Mouse (Mus musculus) midbrain, postnatal 0 days (tissue): Measurements from ENCODE around the gene Chka. TPM values are rescaled to one million over a fixed set of nuclear protein-coding genes. Genes with fewer than 3 reads are reported as not detected.

Experiments used
- ATAC-seq: fragments of 200-750 bp; cut with Nextera tagmentation; 2 replicates; pipeline ENCODE4 v1.8.0; 2017; ENCODE audit warnings: moderate number of reproducible peaks, mild to moderate bottlenecking, moderate TSS enrichment, moderate library complexity; ENCODE audit not compliant: low FRiP score
- DNase-seq: peaks from one replicate; pipeline ENCODE4 v3.0.0-alpha.2; 2015; ENCODE audit warnings: low spot score
- H3K27ac ChIP-seq: fragments of 300-500 bp; sonication (generic); 2 replicates; pipeline ENCODE4 v1.5.1; 2014; ENCODE audit warnings: low read depth, mild to moderate bottlenecking, low read length, mixed read lengths
- H3K27me3 ChIP-seq: fragments of 300-500 bp; sonication (generic); 2 replicates; pipeline ENCODE4 v1.6.1; 2014; ENCODE audit warnings: low read length, control low read depth, mixed read lengths; ENCODE audit not compliant: insufficient read depth
- H3K36me3 ChIP-seq: fragments of 300-500 bp; sonication (generic); 2 replicates; pipeline ENCODE4 v1.6.1; 2014; ENCODE audit warnings: low read length, control low read depth, mixed read lengths; ENCODE audit not compliant: insufficient read depth
- H3K4me1 ChIP-seq: fragments of 300-500 bp; sonication (generic); 2 replicates; pipeline ENCODE4 v1.6.1; 2014; ENCODE audit warnings: mild to moderate bottlenecking, control low read depth, antibody characterized with exemption, low read length, mixed read lengths; ENCODE audit not compliant: insufficient read depth
- H3K4me2 ChIP-seq: fragments of 300-500 bp; sonication (generic); 2 replicates; pipeline ENCODE4 v1.6.1; 2014; ENCODE audit warnings: low read depth, mild to moderate bottlenecking, low read length, mixed read lengths; ENCODE audit not compliant: poor library complexity, severe bottlenecking
- H3K4me3 ChIP-seq: fragments of 300-500 bp; sonication (generic); 2 replicates; pipeline ENCODE4 v1.5.1; 2014; ENCODE audit warnings: low read depth, mild to moderate bottlenecking, low read length, moderate library complexity
- H3K9ac ChIP-seq: fragments of 300-500 bp; sonication (generic); replicated peaks from 2 replicates; pipeline ENCODE4 v1.6.1; 2014; ENCODE audit warnings: mild to moderate bottlenecking, low read length, moderate library complexity, mixed read lengths; ENCODE audit not compliant: poor library complexity, severe bottlenecking
- H3K9me3 ChIP-seq: fragments of 300-500 bp; sonication (generic); 2 replicates; pipeline ENCODE4 v1.6.1; 2016; ENCODE audit warnings: low read length, control low read depth
- CTCF ChIP-seq: IDR thresholded peaks from 2 replicates; pipeline ENCODE4 v1.5.1; 2016; ENCODE audit warnings: antibody characterized with exemption, mild to moderate bottlenecking
- WGBS: fragments of 180-500 bp; shearing (Covaris S2); extraction: QIAGEN DNeasy Blood & Tissue Kit; methylation state at CpG from one replicate; pipeline ENCODE4 v1.1.7; 2014; 5-methylcytosine and 5-hydroxymethylcytosine counted together
- polyA plus RNA-seq: library from polyadenylated mRNA; unstranded; fragments of >200 nt; fragmentation: Nextera tagmentation; extraction: Ambion mirVana; gene quantifications from 2 replicates; pipeline ENCODE4 v1.2.1, GENCODE M21; 2015
- total RNA-seq: library from RNA; depleted of rRNA; stranded (reverse); fragments of >200 nt; gene quantifications from 2 replicates; pipeline ENCODE4 v1.2.3, GENCODE M21; 2014

The Chka gene
- total and polyA plus RNA-seq, 2 experiments from 2014 or later = 56.3 to 62.7 TPM

DNA sequence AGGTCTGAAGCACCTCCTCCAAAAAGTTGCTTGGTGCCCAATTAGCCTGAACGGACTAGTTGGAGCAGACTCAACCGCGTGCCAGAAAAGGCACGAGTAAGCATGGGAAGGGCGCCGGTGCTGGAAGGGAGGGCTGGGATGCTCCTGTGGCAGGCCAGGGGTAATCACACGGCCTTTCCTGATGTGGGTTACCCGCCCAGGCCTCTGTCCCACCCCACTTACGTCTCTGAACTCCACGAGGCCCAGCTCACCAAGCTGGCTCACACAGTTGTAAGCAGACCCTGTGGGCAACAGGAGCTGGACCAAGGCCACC, 52.7 kb downstream of the Chka start:
- H3K9me3 ChIP-seq = no peaks in the 10 kb centered on the region
- DNase-seq (no peak), ATAC-seq (no peak)
- no peaks in the 10 kb centered on the region for H3K27me3 ChIP-seq
- H3K27ac ChIP-seq = no peak overlapping the region
- 67% methylated on average over 10 of the region's 10 CpGs for WGBS
- H3K36me3 ChIP-seq = peaks cover 15% of the 10 kb centered on the region; the same call in 1 of the 2 replicates
- TF ChIP-seq CTCF = no peak
- no peak overlapping the region for H3K4me3 ChIP-seq
- H3K4me2 ChIP-seq = no peak overlapping the region
- no peak overlapping the region for H3K9ac ChIP-seq
- H3K4me1 ChIP-seq = peaks cover 4% of the 10 kb centered on the region; the same call in 1 of the 2 replicates

DNA sequence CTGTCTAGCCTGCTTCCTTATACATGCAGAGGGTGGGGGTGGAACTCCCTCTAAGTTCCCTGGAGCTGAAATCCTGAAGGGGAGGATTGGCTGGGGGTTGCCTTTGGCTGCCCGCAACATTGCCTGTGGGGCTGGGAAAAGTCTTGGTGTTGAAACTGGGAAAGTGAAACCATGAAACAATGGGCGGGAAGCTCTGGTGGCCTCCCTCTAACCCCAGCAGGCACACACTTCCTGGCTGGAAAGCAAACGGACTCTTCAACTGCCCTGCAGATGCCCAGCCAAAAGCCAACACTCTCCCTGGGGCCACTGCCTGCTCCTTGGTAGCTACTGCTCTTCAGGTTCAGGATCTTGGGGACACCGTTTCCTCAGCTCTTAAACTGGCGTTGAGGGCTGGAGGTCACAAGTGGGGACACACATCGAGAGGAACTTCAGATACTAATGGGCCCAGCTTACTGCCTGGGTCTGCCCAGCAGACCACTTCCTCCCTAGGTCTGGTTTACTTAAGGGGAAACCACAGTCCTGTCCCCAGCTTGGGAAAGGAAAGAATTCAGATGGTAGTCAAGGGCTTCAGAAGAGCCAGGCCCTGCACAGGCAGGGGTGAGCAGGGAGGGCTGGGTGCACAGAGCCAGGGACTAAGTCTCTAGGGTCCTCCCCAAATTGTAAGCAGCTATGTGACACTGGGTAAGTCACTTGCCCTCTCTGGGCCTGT, 53.8 kb downstream of the Chka start:
- no peak for ATAC-seq
- Histone ChIP-seq H3K9me3 (no peaks in the 10 kb centered on the region), H3K27ac (no peak overlapping the region), H3K27me3 (no peaks in the 10 kb centered on the region), H3K4me2 (peak overlapping the region; percentile 19; the same call in 1 of the 2 replicates), H3K36me3 (peaks cover 25% of the 10 kb centered on the region; the same call in 1 of the 2 replicates), H3K4me1 (peaks cover 4% of the 10 kb centered on the region; the same call in 1 of the 2 replicates), H3K4me3 (no peak overlapping the region), H3K9ac (no peak overlapping the region)
- TF ChIP-seq CTCF = no peak
- DNase-seq = peak; percentile 14
- 54% methylated on average over 6 of the region's 6 CpGs for WGBS

DNA sequence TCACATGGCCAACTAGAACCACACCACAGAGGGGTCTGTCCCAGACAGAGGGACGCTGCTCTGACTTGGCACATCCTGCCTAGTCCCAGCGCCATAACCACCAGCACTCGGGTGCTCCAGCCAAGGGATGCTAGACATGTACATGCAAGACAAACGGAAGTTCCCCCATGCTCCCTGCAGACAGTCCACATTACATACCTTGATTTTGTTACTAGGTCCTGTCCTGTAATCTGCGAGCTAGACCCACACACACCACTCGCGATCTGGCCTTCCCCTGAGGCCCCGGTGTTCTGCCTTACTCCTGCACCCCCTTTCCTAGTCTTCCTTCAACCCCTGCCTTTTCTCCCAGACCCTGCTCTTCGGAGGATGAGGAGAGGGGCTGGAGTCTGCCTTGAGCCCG, 54.8 kb downstream of the Chka start:
- no peaks in the 10 kb centered on the region for H3K9me3 ChIP-seq
- ATAC-seq = no peak
- no peaks in the 10 kb centered on the region for H3K27me3 ChIP-seq
- TF ChIP-seq CTCF = no peak
- H3K4me1 ChIP-seq = peaks cover 4% of the 10 kb centered on the region; the same call in 1 of the 2 replicates
- 56% methylated on average over 10 of the region's 10 CpGs for WGBS
- peak overlapping the region; percentile 44 for H3K4me3 ChIP-seq
- no peak overlapping the region for H3K27ac ChIP-seq
- peak overlapping the region; percentile 54 for H3K9ac ChIP-seq
- no peak for DNase-seq
- peaks cover 25% of the 10 kb centered on the region; the same call in 1 of the 2 replicates for H3K36me3 ChIP-seq
- H3K4me2 ChIP-seq = peak overlapping the region; percentile 86

DNA sequence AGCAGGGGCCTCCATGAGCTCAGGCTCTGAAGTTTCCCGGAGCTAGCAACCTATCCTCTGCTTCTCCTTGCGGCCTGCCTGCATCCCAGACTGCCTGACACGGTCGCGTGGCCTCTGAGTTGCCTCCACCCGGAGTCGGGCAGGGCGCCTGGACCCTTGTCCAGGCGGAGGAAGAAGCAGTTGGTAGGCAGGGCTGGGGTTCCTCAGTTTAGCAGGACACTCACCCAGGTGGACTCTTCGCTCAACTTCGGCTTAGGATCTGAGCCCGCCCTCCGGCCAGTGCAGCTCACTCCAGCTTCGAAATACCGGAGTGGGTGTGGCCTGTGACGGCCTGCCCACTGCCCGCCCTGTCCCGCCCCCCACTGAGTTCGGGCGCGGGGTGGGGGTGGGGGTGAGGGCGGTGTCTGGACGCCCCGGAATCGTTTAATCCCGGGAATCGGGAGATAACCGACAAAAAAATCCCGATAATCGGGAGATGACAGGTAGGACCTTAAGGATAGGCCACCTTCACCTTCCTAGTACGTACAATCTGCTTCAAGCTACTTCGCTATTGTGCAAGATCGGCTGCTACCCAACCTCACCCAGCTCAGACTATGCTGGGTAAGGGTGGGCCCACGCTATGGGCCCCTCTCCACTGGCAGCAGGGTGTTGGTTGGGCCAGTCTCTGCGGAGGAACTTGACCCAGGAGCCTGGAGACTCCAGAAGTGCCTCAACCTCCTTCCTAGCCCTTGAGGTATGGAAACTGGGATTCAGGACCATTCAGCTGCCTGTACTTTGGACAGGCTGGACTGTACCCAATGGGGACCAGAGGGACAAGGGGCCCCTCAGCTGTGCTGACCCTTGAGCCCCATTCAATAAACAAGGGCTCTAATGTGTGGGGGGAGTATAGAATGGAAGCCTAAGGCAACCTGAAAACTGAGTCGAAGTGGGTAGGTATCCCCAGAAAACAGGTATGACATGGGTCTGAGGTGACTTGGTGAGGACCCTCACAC, 55.5 kb downstream of the Chka start, which contains the start of gene Tcirg1:
Gene Tcirg1, minus strand, starts transcription at position 339 of the 992 bp plus-strand sequence.
- peaks cover 4% of the 10 kb centered on the region; the same call in 1 of the 2 replicates for H3K4me1 ChIP-seq
- peak within 1 kb of the TSS; percentile 44 for H3K4me3 ChIP-seq

DNA sequence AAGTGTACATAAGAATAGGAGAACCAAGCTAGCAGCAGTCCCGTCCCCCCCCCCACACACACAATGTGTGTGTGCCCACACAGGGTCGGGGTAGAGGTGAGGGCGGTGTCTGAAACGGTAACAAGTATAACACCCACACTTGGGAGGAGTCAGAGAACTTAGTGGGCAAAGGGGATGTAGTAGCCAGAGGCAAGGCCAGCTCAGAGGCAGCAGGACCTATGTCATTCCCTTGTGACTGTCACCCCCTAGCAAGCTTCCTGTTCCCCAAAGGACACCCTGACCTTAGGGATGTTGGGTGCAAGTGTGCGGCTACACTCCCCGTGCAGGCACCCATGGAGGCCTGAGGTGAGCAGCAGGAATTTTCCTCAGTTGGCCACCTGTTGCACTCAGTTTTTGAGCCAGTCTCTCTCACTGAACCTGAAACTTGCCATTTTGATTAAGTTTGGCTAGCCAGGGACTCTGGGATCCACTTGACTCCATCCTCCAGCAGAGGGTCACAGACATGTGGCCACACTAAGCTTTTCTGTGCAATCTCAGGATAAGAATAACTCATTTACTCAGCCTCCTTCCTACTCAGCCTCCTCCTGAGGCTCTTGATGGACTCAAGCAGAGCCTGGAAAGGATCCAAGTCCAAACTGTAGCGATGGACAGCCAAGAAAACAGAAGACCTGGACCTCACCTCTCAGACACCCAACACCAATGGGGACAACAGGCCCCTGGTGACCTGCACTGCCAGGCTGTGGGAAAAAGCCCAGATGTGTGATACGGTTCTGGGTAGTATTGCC, 56.5 kb downstream of the Chka start:
- no peaks in the 10 kb centered on the region for H3K27me3 ChIP-seq
- H3K4me1 ChIP-seq = peaks cover 4% of the 10 kb centered on the region; the same call in 1 of the 2 replicates

More for the DNA sequence above, 55.5 kb downstream of the Chka start, which contains the start of gene Tcirg1:
- WGBS = 6% methylated on average over 36 of the region's 36 CpGs
- no peak for TF ChIP-seq CTCF
- ATAC-seq = peak; percentile 69; the same call in 1 of the 2 replicates
- Histone ChIP-seq H3K27me3 (no peaks in the 10 kb centered on the region), H3K36me3 (peaks cover 24% of the 10 kb centered on the region; the same call in 1 of the 2 replicates), H3K9me3 (no peaks in the 10 kb centered on the region), H3K4me2 (peak within 1 kb of the TSS; percentile 86), H3K9ac (peak within 1 kb of the TSS; percentile 54), H3K27ac (no peak within 1 kb of the TSS)
- DNase-seq = peak; percentile 53

More for the DNA sequence above, 56.5 kb downstream of the Chka start:
- TF ChIP-seq CTCF = no peak
- H3K4me3 ChIP-seq = no peak overlapping the region
- no peak overlapping the region for H3K4me2 ChIP-seq
- no peak overlapping the region for H3K9ac ChIP-seq
- DNase-seq (no peak), ATAC-seq (no peak)
- WGBS = 91% methylated on average over 8 of the region's 8 CpGs
- no peak overlapping the region for H3K27ac ChIP-seq
- H3K36me3 ChIP-seq = peaks cover 21% of the 10 kb centered on the region; the same call in 1 of the 2 replicates
- H3K9me3 ChIP-seq = no peaks in the 10 kb centered on the region
